Mouse (Mus musculus): ENCODE results near the gene Tmem145. TPM values are rescaled to one million over a fixed set of nuclear protein-coding genes. Genes with fewer than 3 reads are reported as not detected.
"Not testable (repeated sequence)": the region's sequence is repeated elsewhere in the genome, so short reads cannot be mapped to it uniquely, and the experiment has no call there.

Tmem145 gene
- total RNA-seq, 2 experiments from 2014 or later: not detected

GRCm38 (mm10) chr7:25316532-25317445 is 10.9 kb downstream of the Tmem145 start, which contains the start of gene Megf8:
Gene Megf8 (plus strand): TSS chr7:25317164.
- intact Hi-C loops (cut with DNase I): loop anchor here (5.0 kb wide), 2 partner anchors 69 to 239 kb away; no protein-coding TSS in a partner anchor
- peak; percentile 84 to 94 for DNase-seq

- no peak for DNase-seq
- intact Hi-C loops (cut with DNase I): loop anchor here (5.0 kb wide), 2 partner anchors 70 to 240 kb away; no protein-coding TSS in a partner anchor
Measured at GRCm38 (mm10) chr7:25317446-25317999, 11.6 kb downstream of the Tmem145 start.

GRCm38 (mm10) chr7:25322058-25322484 is 16.2 kb downstream of the Tmem145 start:
- intact Hi-C loops (cut with DNase I): no loop called here
- DNase-seq: no peak

- DNase-seq: no peak
- intact Hi-C loops (cut with DNase I): no loop called here
Measured at GRCm38 (mm10) chr7:25323219-25323618, 17.3 kb downstream of the Tmem145 start.

GRCm38 (mm10) chr7:25325431-25325830 is 19.5 kb downstream of the Tmem145 start:
- DNase-seq; intact Hi-C loops (cut with DNase I): not testable (repeated sequence)

- no peak for DNase-seq
- intact Hi-C loops (cut with DNase I): no loop called here
Measured at GRCm38 (mm10) chr7:25326233-25326632, 20.3 kb downstream of the Tmem145 start.

GRCm38 (mm10) chr7:25333596-25334307 is 27.8 kb downstream of the Tmem145 start:
- intact Hi-C loops (cut with DNase I): loop anchor here (5.0 kb wide), 2 partner anchors 91 to 256 kb away; no protein-coding TSS in a partner anchor
- peak; percentile 72 to 75 for DNase-seq

GRCm38 (mm10) chr7:25334472-25334871 is 28.6 kb downstream of the Tmem145 start:
- intact Hi-C loops (cut with DNase I): loop anchor here (5.0 kb wide), 2 partner anchors 92 to 257 kb away; no protein-coding TSS in a partner anchor
- no peak for DNase-seq

- DNase-seq: no peak
- intact Hi-C loops (cut with DNase I): no loop called here
Measured at GRCm38 (mm10) chr7:25339329-25339728, 33.4 kb downstream of the Tmem145 start.

GRCm38 (mm10) chr7:25341000-25341784 is 35.3 kb downstream of the Tmem145 start:
- intact Hi-C loops (cut with DNase I): no loop called here
- DNase-seq: no peak

GRCm38 (mm10) chr7:25348861-25349260 is 43.0 kb downstream of the Tmem145 start:
- no peak for DNase-seq
- intact Hi-C loops (cut with DNase I): no loop called here

GRCm38 (mm10) chr7:25358721-25359206 is 52.9 kb downstream of the Tmem145 start:
- intact Hi-C loops (cut with DNase I): no loop called here

GRCm38 (mm10) chr7:25363151-25363550 is 57.2 kb downstream of the Tmem145 start:
- intact Hi-C loops (cut with DNase I): no loop called here
- no peak for DNase-seq

More at GRCm38 (mm10) chr7:25358721-25359206, 52.9 kb downstream of the Tmem145 start:
- DNase-seq: no peak

GRCm38 (mm10) chr7:25363632-25364031 is 57.7 kb downstream of the Tmem145 start:
- intact Hi-C loops (cut with DNase I): no loop called here
- DNase-seq: no peak

Other genes starting within 250 kb of the Tmem145 start
- 1 to 10 TPM; 2.6 to 3.2 TPM for gene Grik5, start 233.8 kb upstream of the Tmem145 start, total RNA-seq (2021)
- 1 to 10 TPM; 6.0 to 8.0 TPM for gene Zfp574, start 233.5 kb upstream of the Tmem145 start, total RNA-seq (2021)
- gene Pou2f2, start 126.4 kb upstream of the Tmem145 start, total RNA-seq (2021): under 1 TPM; 0.10 to 0.72 TPM
- 10 to 100 TPM in 1 of 2 experiments, 1 to 10 TPM in 1; 8.4 to 10.7 TPM for gene Dedd2, start 85.5 kb upstream of the Tmem145 start, total RNA-seq (2021)
- gene Zfp526, start 84.7 kb upstream of the Tmem145 start, total RNA-seq (2021): 1 to 10 TPM; 4.1 to 5.5 TPM
- gene Gsk3a, start 68.3 kb upstream of the Tmem145 start, total RNA-seq (2021): 10 to 100 TPM; 64.0 to 69.6 TPM
- gene Erf, start 55.3 kb upstream of the Tmem145 start, total RNA-seq (2021): 1 to 10 TPM; 5.0 to 6.1 TPM
- gene Cic, start 38.4 kb upstream of the Tmem145 start, total RNA-seq (2021): 10 to 100 TPM; 31.4 to 37.6 TPM
- 1 to 10 TPM in 1 of 2 experiments, under 1 TPM in 1; 0.86 to 1.3 TPM for gene Pafah1b3, start 8.1 kb upstream of the Tmem145 start, total RNA-seq (2021)
- not detected for gene Prr19, start 4.7 kb upstream of the Tmem145 start, total RNA-seq (2021)
- gene Megf8, start 11.1 kb downstream of the Tmem145 start, total RNA-seq (2021): 10 to 100 TPM; 16.3 to 16.6 TPM
- gene Cnfn, start 63.6 kb downstream of the Tmem145 start, total RNA-seq (2021): not detected
- gene Lipe, start 92.6 kb downstream of the Tmem145 start, total RNA-seq (2021): 10 to 100 TPM; 18.6 to 20.6 TPM
- gene Cxcl17, start 106.8 kb downstream of the Tmem145 start, total RNA-seq (2021): not detected
- 1 to 10 TPM; 3.0 to 6.1 TPM for gene Ceacam1, start 171.5 kb downstream of the Tmem145 start, total RNA-seq (2021)
- under 1 TPM; 0.64 to 0.79 TPM for gene Ceacam2, start 233.8 kb downstream of the Tmem145 start, total RNA-seq (2021)

Measured in gastrocnemius, postnatal 36 days (tissue).